Mouse (Mus musculus): ENCODE results near the gene H2afy.

The H2afy gene

GRCm38 (mm10) chr13:56136200-56136599 is at the start of gene H2afy:
Gene H2afy, minus strand, starts transcription at chr13:56136361.
- DNase-seq (ENCODE audit: low spot score in 2 of 2), result no peak

GRCm38 (mm10) chr13:56183687-56184086 is 47.5 kb upstream of the H2afy start:
- no peak for DNase-seq (ENCODE audit: low spot score in 2 of 2)

DNA sequence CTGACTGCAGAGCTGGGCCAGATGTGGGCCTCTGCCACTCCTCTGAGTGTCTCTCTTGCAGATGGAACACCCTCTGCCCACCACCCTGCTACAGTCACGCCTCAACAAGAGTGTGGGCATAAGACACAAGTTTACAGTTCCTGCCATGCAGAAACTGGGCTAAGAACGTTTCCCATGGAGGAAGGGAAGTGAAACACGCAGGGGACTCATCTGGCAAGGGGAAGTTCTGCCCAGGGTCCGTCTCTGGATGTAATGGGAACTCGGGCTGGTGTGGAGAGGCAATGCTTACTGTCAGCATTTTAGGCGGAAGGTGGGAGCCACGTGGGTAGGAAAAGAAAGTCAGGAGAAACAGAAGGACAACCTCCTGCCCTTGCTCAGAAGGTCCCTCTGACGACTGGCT is 45.3 kb upstream of the H2afy start:
- DNase-seq (ENCODE audit: low spot score in 2 of 2), result peak in 1 of 2 experiments; percentile 57

DNA sequence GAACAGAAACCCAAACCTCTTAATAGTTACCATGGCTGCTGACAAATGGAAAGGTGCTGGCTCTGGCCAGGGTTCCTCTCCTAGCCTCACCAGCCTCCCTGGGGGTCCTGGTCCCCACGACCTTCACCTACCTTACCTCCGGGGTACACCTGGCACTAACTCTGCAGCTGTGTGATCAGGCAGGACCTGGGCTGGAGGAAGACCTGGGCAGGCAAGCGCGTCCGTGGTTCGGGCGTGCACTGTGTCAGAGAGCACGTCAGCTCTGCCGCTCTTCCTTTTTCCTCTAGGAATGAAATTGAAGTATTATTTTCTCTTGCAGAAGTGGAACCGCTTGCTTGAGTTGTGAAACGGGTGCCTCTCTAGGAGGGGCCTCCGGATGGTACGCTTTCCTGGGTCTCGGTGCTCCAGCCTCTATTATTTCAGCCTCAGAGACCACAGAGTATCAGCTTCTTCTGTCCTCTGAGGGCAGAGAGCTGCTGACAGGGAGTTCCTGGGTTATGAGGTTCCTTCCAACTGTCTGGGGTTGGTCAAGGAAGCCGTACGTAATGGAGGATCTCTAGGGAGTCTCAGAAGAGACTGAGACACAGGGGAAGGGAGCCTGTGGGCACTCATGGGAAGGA is 42.4 kb upstream of the H2afy start, which contains the start of gene Tifab:
TSS of gene Tifab (minus strand) at position 470 of the 620 bp plus-strand sequence.
- DNase-seq (ENCODE audit: low spot score in 2 of 2), result peak in 1 of 2 experiments; percentile 36

- no peak for DNase-seq (ENCODE audit: low spot score in 2 of 2)
These were observed 40.1 kb upstream of the H2afy start for GRCm38 (mm10) chr13:56176310-56176709.

DNA sequence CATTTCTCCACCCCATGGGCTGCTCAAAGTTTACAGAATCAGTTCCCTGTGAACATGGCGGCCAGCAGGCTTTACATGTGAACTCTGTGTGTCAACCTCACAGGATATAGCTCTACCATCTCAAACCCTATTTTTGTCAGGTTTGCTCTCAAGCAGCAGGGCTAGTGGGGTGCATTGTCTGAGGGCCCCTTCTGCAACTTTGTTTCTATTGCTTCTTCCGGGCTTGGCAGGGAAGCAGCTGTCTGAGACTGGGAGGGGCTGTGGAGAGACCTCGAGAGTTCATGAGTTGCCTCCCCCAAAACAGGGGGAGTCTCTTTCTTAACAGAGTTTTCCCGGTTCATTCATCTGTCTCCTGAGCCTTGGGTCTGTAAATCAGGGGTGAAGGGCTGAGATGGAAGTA is 39.7 kb upstream of the H2afy start:
- no peak for DNase-seq (ENCODE audit: low spot score in 2 of 2)

GRCm38 (mm10) chr13:56172901-56173545 is 36.9 kb upstream of the H2afy start:
- no peak for DNase-seq (ENCODE audit: low spot score in 2 of 2)

DNA sequence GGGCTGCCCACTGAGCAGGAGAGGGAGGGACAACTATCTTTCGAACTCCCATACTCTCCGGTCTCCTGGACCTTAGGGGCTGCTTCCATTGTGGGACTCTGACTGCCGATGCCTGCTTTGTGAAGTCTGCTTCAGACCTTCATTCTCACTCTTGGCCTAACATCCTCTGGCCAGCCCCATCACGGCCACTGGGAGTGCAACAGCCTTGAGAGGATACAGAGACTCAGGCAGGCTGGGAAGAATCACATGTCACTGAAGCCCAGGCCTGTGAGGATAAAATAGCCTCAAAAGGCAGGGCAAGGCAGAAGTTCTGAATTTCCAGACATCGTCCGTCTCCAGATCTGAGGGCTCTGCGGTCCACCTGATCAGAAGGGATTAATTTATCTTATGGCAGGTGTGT is 35.9 kb upstream of the H2afy start:
- DNase-seq (ENCODE audit: low spot score in 2 of 2), result no peak

DNA sequence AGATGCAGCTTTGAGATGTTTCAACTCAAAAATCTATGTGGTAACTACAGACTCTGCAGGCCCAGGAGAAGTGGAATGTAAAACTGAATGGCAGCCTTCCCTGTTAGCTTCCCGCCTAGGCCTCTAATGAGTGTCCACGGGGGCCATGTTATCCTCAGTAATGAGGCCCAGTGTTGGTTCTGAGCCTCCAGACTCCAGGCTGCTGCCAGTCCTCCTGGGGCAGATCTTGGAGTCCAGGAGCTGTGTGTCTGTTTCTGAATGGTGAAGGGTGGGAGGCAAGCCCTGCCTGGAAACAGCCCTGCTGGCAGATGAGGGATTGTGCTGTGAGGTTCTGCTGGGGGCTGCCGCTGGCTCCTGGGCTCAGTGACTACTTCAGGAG is 32.2 kb upstream of the H2afy start:
- DNase-seq (ENCODE audit: low spot score in 2 of 2), result no peak

DNA sequence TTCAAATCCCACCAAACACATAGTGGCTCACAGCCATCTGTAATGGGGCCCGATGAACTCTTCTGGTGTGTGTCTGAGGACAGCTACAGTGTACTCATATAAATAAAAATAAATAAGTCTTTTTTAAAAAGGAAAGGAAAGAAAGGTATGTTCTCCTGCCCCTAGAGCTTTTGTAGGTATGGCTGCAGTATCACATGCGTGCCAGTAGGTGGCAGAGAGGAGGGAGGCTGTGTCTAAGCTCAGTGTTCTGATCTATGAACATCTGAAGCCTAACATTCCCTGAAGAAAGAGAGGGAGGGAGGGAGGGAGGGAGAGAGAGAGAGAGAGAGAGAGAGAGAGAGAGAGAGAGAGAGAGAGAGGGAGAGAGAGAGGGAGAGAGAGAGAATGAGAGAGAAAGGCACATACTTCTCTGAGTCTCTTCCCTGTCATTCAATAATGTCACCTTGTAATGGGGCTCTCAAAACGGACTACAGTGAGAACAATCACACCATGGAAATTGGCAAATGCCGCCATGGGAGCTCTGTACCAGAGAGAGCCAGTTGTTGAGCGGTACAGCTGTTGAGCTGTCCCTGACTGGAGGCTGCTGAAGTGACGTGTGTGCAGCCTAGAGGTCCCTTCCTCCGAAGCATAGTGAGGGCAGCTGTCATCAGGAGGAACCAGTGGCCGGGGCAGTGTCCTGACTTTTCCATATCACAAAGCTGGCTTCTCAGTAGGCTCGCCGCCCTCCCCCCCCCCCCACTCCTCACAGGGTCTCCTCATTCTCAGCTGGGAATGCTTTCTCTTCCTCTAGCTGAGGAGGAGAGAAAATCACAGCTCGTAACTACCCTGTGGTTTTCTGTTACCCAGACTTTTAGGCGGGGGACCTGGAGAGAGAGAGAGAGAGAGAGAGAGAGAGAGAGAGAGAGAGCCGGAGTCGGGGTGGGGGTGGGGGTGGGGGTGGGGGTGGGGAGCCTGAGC is 31.6 kb upstream of the H2afy start:
- no peak for DNase-seq (ENCODE audit: low spot score in 2 of 2)

- no peak for DNase-seq (ENCODE audit: low spot score in 2 of 2)
These were observed 29.4 kb upstream of the H2afy start for GRCm38 (mm10) chr13:56165561-56165960.

- no peak for DNase-seq (ENCODE audit: low spot score in 2 of 2)
These were observed 28.2 kb upstream of the H2afy start for GRCm38 (mm10) chr13:56164372-56164771.

GRCm38 (mm10) chr13:56163751-56164150 is 27.6 kb upstream of the H2afy start:
- no peak for DNase-seq (ENCODE audit: low spot score in 2 of 2)

GRCm38 (mm10) chr13:56162859-56163258 is 26.7 kb upstream of the H2afy start:
- DNase-seq (ENCODE audit: low spot score in 2 of 2), result no peak

DNA sequence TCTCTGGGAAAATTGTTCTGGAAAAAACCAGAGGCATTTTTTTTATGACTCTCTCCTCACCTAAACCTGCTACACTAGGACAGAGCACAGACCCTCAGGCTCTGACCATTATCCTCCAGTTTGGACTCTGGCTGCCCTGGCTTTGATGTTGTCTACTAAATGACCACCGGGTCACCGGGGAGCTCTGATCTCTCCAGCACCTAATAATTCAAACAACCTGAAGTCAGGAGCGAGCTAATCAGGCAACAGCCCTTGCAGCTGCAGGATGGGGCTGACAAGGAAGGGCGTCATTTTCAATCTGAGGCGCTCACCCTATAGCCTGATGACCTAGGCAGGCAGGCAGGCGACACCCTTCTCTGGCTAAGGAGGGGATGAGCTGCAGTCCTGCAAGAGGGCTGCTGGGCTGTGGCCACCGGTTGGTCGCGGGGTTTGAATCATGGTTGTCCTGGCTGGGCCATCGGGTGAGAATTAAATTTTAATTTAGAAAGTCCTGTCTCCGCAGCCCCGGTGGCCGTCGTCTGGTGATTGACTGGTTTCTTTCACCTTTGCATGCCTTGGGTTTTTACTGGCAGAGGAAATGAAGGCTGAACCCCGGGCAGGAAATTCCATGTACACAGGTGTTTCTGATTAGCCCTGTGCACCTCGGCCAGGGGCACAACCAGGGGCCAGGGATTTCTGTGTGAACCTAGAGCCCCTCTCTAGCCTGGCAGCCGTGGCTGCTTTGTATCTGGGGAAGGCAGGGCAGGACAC is 23.6 kb upstream of the H2afy start:
- no peak for DNase-seq (ENCODE audit: low spot score in 2 of 2)

DNA sequence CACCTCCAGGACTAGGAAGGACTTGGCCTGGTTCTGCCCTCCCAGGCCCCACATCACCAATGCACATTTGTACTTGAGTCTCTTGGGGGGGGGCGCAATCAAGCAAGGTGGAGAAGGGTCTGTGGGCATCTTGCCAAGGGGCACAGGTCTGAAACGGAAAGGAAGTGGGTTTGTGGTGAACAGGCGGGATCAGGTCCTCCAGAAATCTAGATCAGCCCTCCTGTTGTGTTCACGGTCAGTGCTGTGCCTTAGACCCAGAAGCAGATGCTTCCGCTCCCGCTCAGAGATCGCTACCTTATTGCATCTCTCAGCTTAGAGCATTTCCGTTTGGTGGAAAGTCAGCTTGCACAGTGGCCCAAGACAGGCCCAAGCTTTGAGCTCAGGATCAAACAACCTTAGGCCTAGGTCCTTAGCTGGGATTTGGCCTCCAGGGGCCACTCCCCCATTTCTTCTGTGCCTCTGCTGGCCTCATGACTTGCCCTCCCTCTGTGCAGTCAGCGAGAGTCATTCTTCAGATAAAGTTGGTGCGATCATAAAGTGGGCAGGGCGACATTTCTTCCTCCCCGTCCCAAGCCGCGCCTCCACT is 22.9 kb upstream of the H2afy start:
- DNase-seq (ENCODE audit: low spot score in 2 of 2), result peak; percentile 47 to 77

GRCm38 (mm10) chr13:56155671-56156070 is 19.5 kb upstream of the H2afy start:
- DNase-seq (ENCODE audit: low spot score in 2 of 2), result no peak

GRCm38 (mm10) chr13:56155048-56155447 is 18.9 kb upstream of the H2afy start:
- no peak for DNase-seq (ENCODE audit: low spot score in 2 of 2)

- no peak for DNase-seq (ENCODE audit: low spot score in 2 of 2)
These were observed 16.8 kb upstream of the H2afy start for GRCm38 (mm10) chr13:56152773-56153460.

- DNase-seq (ENCODE audit: low spot score in 2 of 2), result peak; percentile 67 to 85
These were observed 15.5 kb upstream of the H2afy start for GRCm38 (mm10) chr13:56151404-56152226.
